Mouse (Mus musculus): ENCODE data around the gene Prkra.

- no peak for TF ChIP-seq CTCF (IDR thresholded peaks at IDR 0.05; ENCODE audit: low read depth)
- no peak for TF ChIP-seq EP300 (IDR thresholded peaks at IDR 0.05; ENCODE audit: low read depth)
Observed at GRCm38 (mm10) chr2:76639637-76640036, 8.2 kb downstream of the Prkra start.
